Mouse (Mus musculus): Measurements from ENCODE around the gene Thap8. TPM values are rescaled to one million over a fixed set of nuclear protein-coding genes. Genes with fewer than 3 reads are reported as not detected.

Gene Thap8
- polyA plus RNA-seq, 1 experiment from 2014 or later = 0.49 TPM

GRCm38 (mm10) chr7:30320946-30321345 is 41.1 kb downstream of the Thap8 start:
- peak overlapping the region; percentile 13; the same call in 1 of the 2 replicates for H3K9ac ChIP-seq
- WGBS = 69% methylated on average over 2 of the region's 2 CpGs

DNA sequence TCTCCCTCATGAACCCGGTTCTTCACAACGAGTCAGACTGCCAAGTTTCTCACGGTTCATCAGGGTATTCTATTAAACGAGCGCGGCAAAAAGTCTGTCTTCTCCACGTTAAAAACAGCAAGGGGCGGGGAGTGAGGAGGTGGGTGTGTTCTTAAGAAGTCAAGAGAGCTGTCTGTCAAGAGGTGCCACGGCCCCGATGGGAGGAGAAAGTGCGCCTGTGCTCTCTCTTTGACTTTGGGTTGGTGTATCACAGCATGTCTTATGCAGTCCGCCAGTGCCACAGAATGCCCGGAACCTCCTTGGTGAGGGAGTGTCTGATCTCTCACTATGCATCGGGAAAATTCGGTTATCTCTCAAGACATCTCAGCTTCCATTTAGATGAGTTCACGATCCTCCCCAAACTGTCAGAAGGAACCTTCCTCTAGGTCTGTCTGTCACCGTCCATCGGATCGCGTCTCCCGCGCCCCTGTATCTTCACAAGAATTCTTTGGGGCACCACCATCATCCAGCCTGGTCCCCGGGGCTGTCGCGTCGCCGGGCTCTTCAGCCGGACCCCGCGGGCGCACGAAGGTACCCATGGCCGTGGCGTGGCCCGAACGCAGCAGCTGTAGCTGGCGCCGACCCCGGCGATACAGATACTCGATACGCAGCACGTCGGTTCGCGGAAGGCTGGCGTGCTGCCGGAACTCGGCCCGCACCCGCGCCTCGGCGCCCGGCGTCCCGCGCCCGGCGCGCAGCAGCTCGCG is 41.8 kb downstream of the Thap8 start, which contains the start of gene E130208F15Rik:
Gene E130208F15Rik (plus strand): TSS at position 202 of the 746 bp plus-strand sequence.
- WGBS = under 1% methylated on average over 63 of the region's 63 CpGs
- H3K9me3 ChIP-seq (replicated peaks) = 0 out of 2 replicates have a peak, but pooled peaks cover 4% of the 10 kb centered on the region
- H3K4me1 ChIP-seq = peaks cover 13% of the 10 kb centered on the region
- ATAC-seq (ENCODE audit: insufficient number of reproducible peaks, low FRiP score, low TSS enrichment, low read depth) = peak; percentile 61
- no peaks in the 10 kb centered on the region for H3K27me3 ChIP-seq
- H3K9ac ChIP-seq = peak within 1 kb of the TSS; percentile 85
- peak within 1 kb of the TSS; percentile 81 for H3K4me2 ChIP-seq (replicated peaks)
- H3K27ac ChIP-seq (replicated peaks) = peak within 1 kb of the TSS; percentile 95
- peak within 1 kb of the TSS; percentile 89 for H3K4me3 ChIP-seq (replicated peaks)
- H3K36me3 ChIP-seq = no peaks in the 10 kb centered on the region

More at GRCm38 (mm10) chr7:30320946-30321345, 41.1 kb downstream of the Thap8 start:
- H3K4me2 ChIP-seq (replicated peaks) = peak overlapping the region; percentile 81
- H3K27ac ChIP-seq (replicated peaks) = no peak overlapping the region
- H3K4me3 ChIP-seq (replicated peaks) = peak overlapping the region; percentile 89
- no peaks in the 10 kb centered on the region for H3K27me3 ChIP-seq
- H3K36me3 ChIP-seq = no peaks in the 10 kb centered on the region
- H3K9me3 ChIP-seq (replicated peaks) = 0 out of 2 replicates have a peak, but pooled peaks cover 4% of the 10 kb centered on the region
- no peak for ATAC-seq (ENCODE audit: insufficient number of reproducible peaks, low FRiP score, low TSS enrichment, low read depth)
- peaks cover 13% of the 10 kb centered on the region for H3K4me1 ChIP-seq

DNA sequence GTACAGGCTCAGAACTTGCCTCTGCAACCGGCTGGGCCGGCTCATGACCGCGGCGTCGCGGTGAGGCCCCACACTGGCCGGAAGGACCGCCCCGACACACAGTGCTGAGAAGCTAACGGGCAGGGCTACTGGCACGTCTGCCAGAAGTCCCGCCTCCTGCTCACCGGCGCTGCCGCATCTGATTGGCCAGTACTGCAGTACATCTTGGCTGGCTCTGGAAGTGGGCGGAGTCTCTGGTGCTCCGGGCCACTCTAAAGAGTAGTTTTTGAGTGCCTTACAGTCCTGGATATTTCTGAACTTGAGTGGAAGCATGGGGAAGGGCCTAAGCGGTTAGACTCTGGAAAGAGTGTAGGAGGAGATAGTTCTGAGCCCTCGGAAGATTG is 42.4 kb downstream of the Thap8 start:
- Histone ChIP-seq H3K27me3 (no peaks in the 10 kb centered on the region), H3K27ac (replicated peaks) (peak overlapping the region; percentile 95), H3K9ac (peak overlapping the region; percentile 85), H3K4me2 (replicated peaks) (peak overlapping the region; percentile 81), H3K9me3 (replicated peaks) (0 out of 2 replicates have a peak, but pooled peaks cover 4% of the 10 kb centered on the region), H3K4me1 (peaks cover 13% of the 10 kb centered on the region), H3K4me3 (replicated peaks) (peak overlapping the region; percentile 89), H3K36me3 (no peaks in the 10 kb centered on the region)
- under 1% methylated on average over 20 of the region's 20 CpGs for WGBS
- peak; percentile 98 for ATAC-seq (ENCODE audit: insufficient number of reproducible peaks, low FRiP score, low TSS enrichment, low read depth)

DNA sequence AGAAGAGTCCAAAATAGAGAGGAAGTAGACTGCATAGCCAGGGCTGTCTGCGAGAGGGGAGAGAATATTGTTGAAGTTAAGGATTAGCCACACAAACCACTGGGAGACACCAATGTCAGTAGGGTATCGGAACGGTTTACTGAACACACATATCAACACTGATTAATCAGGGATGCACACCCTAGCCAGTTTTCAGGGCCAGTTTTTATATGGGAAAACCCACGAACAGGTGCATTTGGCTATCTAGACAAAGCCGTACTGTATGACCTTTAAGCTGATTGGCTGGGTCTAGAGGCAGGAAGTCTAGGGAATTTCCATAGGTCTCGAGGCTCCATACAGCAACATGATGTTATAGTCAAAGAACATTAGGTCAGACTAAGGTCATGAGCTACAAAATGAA is 43.0 kb downstream of the Thap8 start:
- H3K4me2 ChIP-seq (replicated peaks) = peak overlapping the region; percentile 81
- H3K9me3 ChIP-seq (replicated peaks) = 0 out of 2 replicates have a peak, but pooled peaks cover 4% of the 10 kb centered on the region
- no peak overlapping the region for H3K9ac ChIP-seq
- peaks cover 13% of the 10 kb centered on the region for H3K4me1 ChIP-seq
- 25% methylated on average over 6 of the region's 6 CpGs for WGBS
- H3K27ac ChIP-seq (replicated peaks) = peak overlapping the region; percentile 95
- H3K27me3 ChIP-seq = no peaks in the 10 kb centered on the region
- H3K36me3 ChIP-seq = no peaks in the 10 kb centered on the region
- H3K4me3 ChIP-seq (replicated peaks) = peak overlapping the region; percentile 89
- no peak for ATAC-seq (ENCODE audit: insufficient number of reproducible peaks, low FRiP score, low TSS enrichment, low read depth)

DNA sequence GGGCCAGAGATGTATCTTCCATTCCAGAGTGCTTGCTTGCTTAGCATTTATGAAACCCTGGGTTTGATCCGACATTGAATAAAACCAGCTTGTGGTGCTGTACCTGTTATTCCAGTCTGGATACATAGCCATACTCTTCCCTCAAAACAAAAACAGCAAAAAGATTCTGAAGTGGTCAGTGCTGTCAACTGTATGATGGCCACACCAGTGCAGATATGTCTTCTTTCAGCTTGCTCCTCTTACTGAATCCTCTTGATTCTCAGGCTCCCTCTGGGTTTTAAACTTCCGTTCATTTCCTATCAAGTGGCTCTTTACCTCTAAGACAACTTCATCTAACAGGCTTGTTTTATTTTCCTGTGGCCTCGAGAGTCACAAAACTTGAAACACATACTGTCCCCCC is 43.9 kb downstream of the Thap8 start, which contains the start of gene Sdhaf1:
Gene Sdhaf1 (minus strand): TSS at position 101 of the 400 bp plus-strand sequence.
- Histone ChIP-seq H3K4me1 (peaks cover 13% of the 10 kb centered on the region), H3K4me2 (replicated peaks) (peak within 1 kb of the TSS; percentile 81), H3K9ac (no peak within 1 kb of the TSS), H3K36me3 (no peaks in the 10 kb centered on the region), H3K9me3 (replicated peaks) (0 out of 2 replicates have a peak, but pooled peaks cover 4% of the 10 kb centered on the region), H3K4me3 (replicated peaks) (peak within 1 kb of the TSS; percentile 89), H3K27ac (replicated peaks) (peak within 1 kb of the TSS; percentile 95), H3K27me3 (no peaks in the 10 kb centered on the region)
- 66% methylated on average over 3 of the region's 3 CpGs for WGBS
- no peak for ATAC-seq (ENCODE audit: insufficient number of reproducible peaks, low FRiP score, low TSS enrichment, low read depth)

GRCm38 (mm10) chr7:30324300-30324944 is 44.5 kb downstream of the Thap8 start:
- 79% methylated on average over 5 of the region's 5 CpGs for WGBS
- no peak for ATAC-seq (ENCODE audit: insufficient number of reproducible peaks, low FRiP score, low TSS enrichment, low read depth)
- H3K27me3 ChIP-seq = no peaks in the 10 kb centered on the region
- H3K9me3 ChIP-seq (replicated peaks) = 0 out of 2 replicates have a peak, but pooled peaks cover 4% of the 10 kb centered on the region
- no peak overlapping the region for H3K27ac ChIP-seq (replicated peaks)
- H3K4me3 ChIP-seq (replicated peaks) = no peak overlapping the region
- H3K9ac ChIP-seq = no peak overlapping the region
- peaks cover 13% of the 10 kb centered on the region for H3K4me1 ChIP-seq
- no peak overlapping the region for H3K4me2 ChIP-seq (replicated peaks)
- no peaks in the 10 kb centered on the region for H3K36me3 ChIP-seq

- no peak overlapping the region for H3K9ac ChIP-seq
- 0 out of 2 replicates have a peak, but pooled peaks cover 4% of the 10 kb centered on the region for H3K9me3 ChIP-seq (replicated peaks)
- H3K4me2 ChIP-seq (replicated peaks) = no peak overlapping the region
- no peak overlapping the region for H3K4me3 ChIP-seq (replicated peaks)
- peaks cover 13% of the 10 kb centered on the region for H3K4me1 ChIP-seq
- H3K27ac ChIP-seq (replicated peaks) = no peak overlapping the region
- ATAC-seq (ENCODE audit: insufficient number of reproducible peaks, low FRiP score, low TSS enrichment, low read depth) = no peak
- no peaks in the 10 kb centered on the region for H3K27me3 ChIP-seq
- no peaks in the 10 kb centered on the region for H3K36me3 ChIP-seq
- WGBS = 49% methylated on average over 2 of the region's 2 CpGs
Observed at GRCm38 (mm10) chr7:30325364-30325763, 45.5 kb downstream of the Thap8 start.

DNA sequence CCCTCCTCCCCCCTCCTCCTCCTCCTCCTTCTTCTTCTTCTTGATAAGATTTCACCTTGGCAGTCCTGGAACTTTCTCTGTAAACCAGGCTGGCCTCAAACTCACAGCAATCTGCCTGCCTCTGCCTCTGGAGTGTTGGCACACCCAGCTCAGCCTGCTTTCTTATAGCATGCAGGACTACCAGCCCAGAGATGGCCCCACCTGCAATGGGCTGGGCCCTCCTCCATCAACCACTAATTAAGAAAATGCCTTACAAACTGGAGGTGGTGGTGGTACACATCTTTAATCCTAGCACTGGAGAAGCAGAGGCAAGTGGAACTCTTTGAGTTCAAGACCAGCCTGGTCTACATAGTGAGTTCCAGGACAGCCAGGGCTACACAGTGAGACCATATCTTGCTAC is 46.5 kb downstream of the Thap8 start:
- Histone ChIP-seq H3K27me3 (no peaks in the 10 kb centered on the region; the same call in 1 of the 2 replicates), H3K4me2 (replicated peaks) (no peak overlapping the region), H3K9ac (no peak overlapping the region), H3K4me1 (peaks cover 6% of the 10 kb centered on the region), H3K9me3 (replicated peaks) (0 out of 2 replicates have a peak, but pooled peaks cover 4% of the 10 kb centered on the region), H3K4me3 (replicated peaks) (no peak overlapping the region), H3K36me3 (no peaks in the 10 kb centered on the region), H3K27ac (replicated peaks) (no peak overlapping the region)
- ATAC-seq (ENCODE audit: insufficient number of reproducible peaks, low FRiP score, low TSS enrichment, low read depth) = no peak

DNA sequence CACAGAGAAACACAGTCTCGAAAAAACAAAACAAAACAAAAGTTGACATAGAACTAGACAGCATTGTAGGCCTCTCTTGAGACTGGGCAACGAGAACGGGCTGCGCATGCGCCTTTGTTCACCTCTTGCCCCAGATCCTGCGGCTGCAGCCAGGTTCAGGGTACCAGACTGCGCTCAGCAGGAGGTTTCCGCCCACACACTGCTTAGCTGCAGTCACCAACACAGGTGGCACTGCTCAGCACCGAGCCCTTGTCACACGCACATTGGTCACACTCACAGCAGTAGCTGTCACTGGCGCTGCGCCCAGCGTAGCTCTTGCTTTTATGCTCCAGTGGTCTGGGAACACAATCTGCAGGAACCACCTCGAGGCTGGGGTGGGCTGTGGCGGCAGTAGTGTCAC is 47.2 kb downstream of the Thap8 start:
- 57% methylated on average over 15 of the region's 15 CpGs for WGBS
- Histone ChIP-seq H3K27me3 (peaks cover 4% of the 10 kb centered on the region; the same call in 1 of the 2 replicates), H3K36me3 (no peaks in the 10 kb centered on the region), H3K9ac (no peak overlapping the region), H3K4me2 (replicated peaks) (no peak overlapping the region), H3K9me3 (replicated peaks) (0 out of 2 replicates have a peak, but pooled peaks cover 4% of the 10 kb centered on the region), H3K27ac (replicated peaks) (no peak overlapping the region), H3K4me3 (replicated peaks) (no peak overlapping the region), H3K4me1 (peaks cover 11% of the 10 kb centered on the region; the same call in 1 of the 2 replicates)
- ATAC-seq (ENCODE audit: insufficient number of reproducible peaks, low FRiP score, low TSS enrichment, low read depth) = no peak

DNA sequence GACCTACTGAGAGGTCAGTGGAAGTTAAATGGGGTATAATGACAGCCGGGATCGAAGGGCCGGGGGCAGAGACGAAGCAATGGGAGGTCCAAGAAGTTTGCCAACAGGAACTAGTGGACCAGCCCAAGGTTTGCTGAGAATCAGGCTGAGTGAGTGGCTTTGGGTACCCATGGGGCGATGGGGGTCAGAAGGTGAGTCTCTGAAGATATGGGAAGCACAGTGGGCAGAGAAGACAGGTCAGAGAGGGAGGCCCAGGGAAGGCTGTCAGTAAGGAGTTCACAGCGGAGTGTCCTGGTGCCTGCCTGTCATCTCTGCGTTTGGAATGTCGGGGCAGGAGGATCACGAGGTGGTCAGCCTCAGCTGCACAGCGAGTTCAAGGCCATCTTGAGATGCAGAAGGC is 48.5 kb downstream of the Thap8 start:
- Histone ChIP-seq H3K4me2 (replicated peaks) (no peak overlapping the region), H3K4me3 (replicated peaks) (no peak overlapping the region), H3K4me1 (peaks cover 16% of the 10 kb centered on the region), H3K36me3 (no peaks in the 10 kb centered on the region), H3K9ac (no peak overlapping the region), H3K27ac (replicated peaks) (no peak overlapping the region), H3K27me3 (peaks cover 4% of the 10 kb centered on the region; the same call in 1 of the 2 replicates), H3K9me3 (replicated peaks) (0 out of 2 replicates have a peak, but pooled peaks cover 4% of the 10 kb centered on the region)
- no peak for ATAC-seq (ENCODE audit: insufficient number of reproducible peaks, low FRiP score, low TSS enrichment, low read depth)
- WGBS = 52% methylated on average over 10 of the region's 10 CpGs

- Histone ChIP-seq H3K4me3 (replicated peaks) (0 out of 2 replicates have a peak overlapping the region, but pooled peaks have one; percentile 0), H3K9ac (no peak overlapping the region), H3K4me2 (replicated peaks) (peak overlapping the region; percentile 19; the same call in 1 of the 2 replicates), H3K9me3 (replicated peaks) (no peaks in the 10 kb centered on the region), H3K27ac (replicated peaks) (no peak overlapping the region), H3K4me1 (peaks cover 28% of the 10 kb centered on the region), H3K27me3 (peaks cover 16% of the 10 kb centered on the region), H3K36me3 (no peaks in the 10 kb centered on the region)
- 5% methylated on average over 13 of the region's 13 CpGs for WGBS
- ATAC-seq (ENCODE audit: insufficient number of reproducible peaks, low FRiP score, low TSS enrichment, low read depth) = peak; percentile 75
Observed at GRCm38 (mm10) chr7:30331887-30332286, 52.0 kb downstream of the Thap8 start.

Data from embryonic facial prominence, embryonic 15.5 days (tissue).